Mouse (Mus musculus) brown adipose tissue, adult 24 weeks (tissue): ENCODE data around the gene U90926. TPM values are rescaled to one million over a fixed set of nuclear protein-coding genes. Genes with fewer than 3 reads are reported as not detected.
"Not testable (repeated sequence)": the region's sequence is repeated elsewhere in the genome, so short reads cannot be mapped to it uniquely, and the experiment has no call there.

Experiments used
- H3K27ac ChIP-seq: fragments of 200-500 bp; replicated peaks from 2 replicates; pipeline ENCODE4 v1.5.1; 2012; ENCODE audit warnings: low read depth, mild to moderate bottlenecking, low read length
- H3K4me1 ChIP-seq: fragments of 200-500 bp; 2 replicates; pipeline ENCODE4 v1.6.1; 2012; ENCODE audit warnings: low read length, mixed read lengths; ENCODE audit not compliant: control insufficient read depth, insufficient read depth, insufficient read length
- H3K4me3 ChIP-seq: fragments of 200-500 bp; 2 replicates; pipeline ENCODE4 v1.5.1; 2012; ENCODE audit warnings: low read depth, mild to moderate bottlenecking, low read length, moderate library complexity; ENCODE audit not compliant: insufficient read depth
- polyA plus RNA-seq: library from polyadenylated mRNA; stranded (reverse); fragments of >200 nt; gene quantifications from 2 replicates; pipeline ENCODE4 v1.2.4, GENCODE M21; 2012; ENCODE audit not compliant: missing spikeins, insufficient read depth, insufficient read length

The U90926 gene
- polyA plus RNA-seq, 1 experiment, result not detected

- Histone ChIP-seq H3K27ac (no peak overlapping the region), H3K4me3 (no peak overlapping the region), H3K4me1 (no peaks in the 10 kb centered on the region)
Observed at GRCm38 (mm10) chr5:92196895-92197811, 18.1 kb downstream of the U90926 start.

GRCm38 (mm10) chr5:92195716-92196115 lies 19.5 kb downstream of the U90926 start:
- H3K4me1 ChIP-seq, H3K27ac ChIP-seq, H3K4me3 ChIP-seq: not testable (repeated sequence)

DNA sequence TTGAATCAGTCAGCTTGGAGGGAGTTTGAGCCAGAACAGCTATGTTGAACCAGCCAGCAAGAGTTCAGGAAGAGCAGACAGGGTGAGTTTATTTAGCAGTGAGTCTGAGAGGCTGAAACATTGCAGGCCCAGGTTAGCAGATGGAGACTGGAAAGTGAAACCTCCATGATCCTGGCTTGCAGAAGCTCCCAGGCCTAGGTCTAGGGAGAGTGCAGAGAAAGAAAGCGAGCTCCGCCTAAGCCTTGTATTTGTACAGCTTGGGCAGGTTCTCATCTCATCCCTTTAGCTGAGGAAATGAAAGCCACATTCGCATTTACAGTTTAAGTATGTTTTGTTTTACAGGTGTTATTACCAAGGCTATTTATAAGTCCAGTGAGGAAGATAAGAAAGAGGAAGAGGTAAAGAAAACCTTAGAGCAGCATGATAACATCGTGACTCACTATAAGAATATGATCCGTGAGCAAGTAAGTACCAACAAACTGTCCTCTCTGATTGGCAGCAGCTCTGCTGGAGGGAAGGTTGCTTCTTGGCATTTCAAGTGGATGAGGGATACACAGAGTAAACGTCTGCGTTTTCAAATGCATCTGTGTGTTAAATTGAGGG lies 26.2 kb downstream of the U90926 start:
- H3K4me3 ChIP-seq, result no peak overlapping the region

DNA sequence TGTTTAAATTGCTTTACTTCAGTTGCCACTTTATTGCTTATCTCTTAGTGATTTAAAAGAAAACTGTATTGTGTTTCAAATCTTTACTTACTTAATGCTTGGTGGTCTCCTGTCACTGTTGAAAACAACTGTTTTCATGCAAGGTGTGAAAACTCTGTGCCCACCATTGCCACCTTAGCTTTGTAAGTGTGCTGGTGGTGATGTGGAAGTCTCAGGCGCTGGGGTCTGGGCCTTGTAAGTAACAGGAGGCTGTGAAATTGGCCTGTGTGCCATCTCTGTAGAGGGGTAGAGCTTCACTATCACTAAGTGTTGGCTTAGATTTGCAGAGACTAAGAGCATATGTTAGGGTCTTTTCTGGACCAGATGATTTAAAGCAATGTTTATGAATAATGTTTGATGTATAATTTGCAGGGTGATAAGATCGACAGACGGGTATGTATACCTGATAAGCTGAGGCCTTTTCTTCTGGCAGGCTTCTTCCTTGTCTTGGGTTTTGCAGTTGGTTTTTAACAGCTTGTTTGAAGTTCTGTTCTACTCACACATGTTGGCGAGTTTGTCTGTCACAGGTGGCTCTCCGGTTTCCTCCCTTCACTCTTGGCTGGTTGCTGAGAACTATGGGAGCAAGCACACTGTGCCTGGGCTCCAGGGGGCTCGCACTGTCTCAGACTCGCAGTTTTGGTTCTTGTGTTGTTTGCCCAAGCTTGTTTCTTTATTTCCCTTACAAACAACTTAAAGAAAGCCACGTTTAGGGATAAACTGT lies 32.0 kb downstream of the U90926 start:
- no peak overlapping the region for H3K27ac ChIP-seq
- H3K4me3 ChIP-seq, result no peak overlapping the region
- H3K4me1 ChIP-seq, result no peaks in the 10 kb centered on the region

More for the DNA sequence above, 26.2 kb downstream of the U90926 start:
- H3K27ac ChIP-seq, result no peak overlapping the region
- H3K4me1 ChIP-seq, result no peaks in the 10 kb centered on the region

DNA sequence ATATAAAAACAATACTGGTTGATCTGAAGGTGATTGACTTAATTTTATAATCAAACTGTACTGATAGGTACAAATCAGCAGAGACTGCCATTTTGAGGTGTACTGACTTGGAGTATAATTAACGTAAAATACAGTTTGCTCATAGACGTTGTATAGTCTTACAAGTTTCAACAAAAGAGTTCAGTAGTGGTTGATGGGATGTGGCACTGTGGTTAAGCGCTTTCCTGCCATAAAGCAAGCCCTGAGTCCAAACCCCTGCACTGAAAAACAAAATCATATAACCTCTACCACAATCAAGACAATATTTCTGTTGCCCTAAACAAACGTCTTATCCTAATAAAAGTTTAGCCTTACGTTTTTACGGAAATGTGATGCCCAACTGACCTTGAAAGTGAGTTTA lies 49.2 kb downstream of the U90926 start:
- Histone ChIP-seq H3K27ac (no peak overlapping the region), H3K4me1 (no peaks in the 10 kb centered on the region), H3K4me3 (no peak overlapping the region)

Other genes starting within 250 kb of the U90926 start
- gene Odaph, start 227.9 kb downstream of the U90926 start, polyA plus RNA-seq, result not detected in 2 replicates
- gene Cdkl2, start 171.5 kb downstream of the U90926 start, polyA plus RNA-seq, result 6.4 and 7.1 TPM in 2 replicates
- gene G3bp2, start 131.7 kb downstream of the U90926 start, polyA plus RNA-seq, result 59.2 and 82.6 TPM in 2 replicates
- gene Uso1, start 77.5 kb downstream of the U90926 start, polyA plus RNA-seq, result 36.8 and 41.5 TPM in 2 replicates
- 0.99 TPM in 1 of 2 replicates, not detected in the other for gene Ppef2, start 40.9 kb upstream of the U90926 start, polyA plus RNA-seq
- gene Naaa, start 62.8 kb upstream of the U90926 start, polyA plus RNA-seq, result 18.1 and 22.8 TPM in 2 replicates
- gene Sdad1, start 95.1 kb upstream of the U90926 start, polyA plus RNA-seq, result 4.2 and 5.8 TPM in 2 replicates
- 15.5 and 47.1 TPM in 2 replicates for gene Cxcl9, start 112.7 kb upstream of the U90926 start, polyA plus RNA-seq
- 163 and 220 TPM in 2 replicates for gene Art3, start 116.4 kb upstream of the U90926 start, polyA plus RNA-seq
- 2.7 TPM in 1 of 2 replicates, not detected in the other for gene Cxcl10, start 133.5 kb upstream of the U90926 start, polyA plus RNA-seq
- gene Nup54, start 219.8 kb upstream of the U90926 start, polyA plus RNA-seq, result 20.3 and 20.9 TPM in 2 replicates